18 mouse cellular contexts compared by ENCODE assay signal in genomic region chr7:92301046-92301445, GRCm38 (mm10).
A peak's percentile ranks its signal among the peaks of the same experiment; 100 is the strongest.
DNase-seq lines count a peak whose midpoint lies in the region; ATAC-seq and TF ChIP-seq lines count a peak whose summit lies in the region.
"Had no signal": no experiment of that assay in that cellular context is flagged by ENCODE, and none has a peak within 500 bp of the region (broad histone marks: within the 10 kb centered on the region; RNA-seq: fewer than 3 reads in every experiment).

No protein-coding gene starts in this region.

- H3K27me3 ChIP-seq in forebrain, postnatal 0 days (ENCODE audit: insufficient read depth, low read length), result no peaks in the 10 kb centered on the region
- no peaks in the 10 kb centered on the region for H3K27me3 ChIP-seq in forebrain, embryonic 13.5 days
- no peaks in the 10 kb centered on the region for H3K27me3 ChIP-seq in midbrain, postnatal 0 days (ENCODE audit: insufficient read depth, low read length)
- no peaks in the 10 kb centered on the region for H3K27me3 ChIP-seq in midbrain, embryonic 10.5 days (ENCODE audit: low read depth, poor library complexity, severe bottlenecking)
- no peaks in the 10 kb centered on the region for H3K27me3 ChIP-seq in kidney, embryonic 16.5 days (ENCODE audit: insufficient read depth, low read length)
- H3K27me3 ChIP-seq: heart, embryonic 12.5 days; hindbrain, embryonic 15.5 days; megakaryocyte, embryonic 14.5 days; midbrain, embryonic 15.5 days had no signal

- ATAC-seq in forebrain, postnatal 0 days, result no peak
- no peak for ATAC-seq in forebrain, embryonic 13.5 days
- ATAC-seq in midbrain, postnatal 0 days (ENCODE audit: low FRiP score), result no peak
- no peak for ATAC-seq in kidney, embryonic 16.5 days (ENCODE audit: low FRiP score, low TSS enrichment)
- ATAC-seq: intestine, postnatal 0 days; midbrain, embryonic 15.5 days had no signal

- no peak overlapping the region for H3K27ac ChIP-seq in forebrain, postnatal 0 days (ENCODE audit: low read depth, low read length)
- no peak overlapping the region for H3K27ac ChIP-seq in forebrain, embryonic 13.5 days
- H3K27ac ChIP-seq in midbrain, postnatal 0 days (ENCODE audit: low read depth, low read length), result no peak overlapping the region
- H3K27ac ChIP-seq in midbrain, embryonic 10.5 days (replicated peaks), result no peak overlapping the region
- H3K27ac ChIP-seq in kidney, embryonic 16.5 days (ENCODE audit: low read length), result no peak overlapping the region
- H3K27ac ChIP-seq: hindbrain, embryonic 15.5 days; midbrain, embryonic 15.5 days had no signal

- 0 out of 2 replicates have a peak, but pooled peaks cover 7% of the 10 kb centered on the region for H3K4me1 ChIP-seq in forebrain, postnatal 0 days (ENCODE audit: insufficient read depth)
- 0 out of 2 replicates have a peak, but pooled peaks cover 6% of the 10 kb centered on the region for H3K4me1 ChIP-seq in forebrain, embryonic 13.5 days
- no peaks in the 10 kb centered on the region for H3K4me1 ChIP-seq in midbrain, postnatal 0 days (ENCODE audit: insufficient read depth, low read length)
- H3K4me1 ChIP-seq in midbrain, embryonic 10.5 days, result no peaks in the 10 kb centered on the region
- H3K4me1 ChIP-seq in kidney, embryonic 16.5 days (ENCODE audit: insufficient read depth, low read length), result no peaks in the 10 kb centered on the region
- H3K4me1 ChIP-seq: heart, embryonic 12.5 days; hindbrain, embryonic 15.5 days; megakaryocyte, embryonic 14.5 days; midbrain, embryonic 15.5 days had no signal

- H3K4me3 ChIP-seq in forebrain, postnatal 0 days (ENCODE audit: low read depth, low read length), result no peak overlapping the region
- H3K4me3 ChIP-seq in forebrain, embryonic 13.5 days, result no peak overlapping the region
- no peak overlapping the region for H3K4me3 ChIP-seq in midbrain, postnatal 0 days (ENCODE audit: low read depth, low read length)
- H3K4me3 ChIP-seq in midbrain, embryonic 10.5 days, result no peak overlapping the region
- H3K4me3 ChIP-seq in kidney, embryonic 16.5 days (ENCODE audit: low read length), result no peak overlapping the region
- H3K4me3 ChIP-seq: heart, embryonic 12.5 days; hindbrain, embryonic 15.5 days; megakaryocyte, embryonic 14.5 days; midbrain, embryonic 15.5 days had no signal

- no peak overlapping the region for H3K4me2 ChIP-seq in forebrain, postnatal 0 days (ENCODE audit: low read depth)
- H3K4me2 ChIP-seq in forebrain, embryonic 13.5 days, result no peak overlapping the region
- H3K4me2 ChIP-seq in midbrain, postnatal 0 days (ENCODE audit: low read depth, low read length, poor library complexity, severe bottlenecking), result no peak overlapping the region
- no peak overlapping the region for H3K4me2 ChIP-seq in kidney, embryonic 16.5 days (replicated peaks; ENCODE audit: low read depth, low read length)
- H3K4me2 ChIP-seq: heart, embryonic 12.5 days; hindbrain, embryonic 15.5 days; midbrain, embryonic 15.5 days had no signal

- no peak overlapping the region for H3K9ac ChIP-seq in forebrain, postnatal 0 days
- no peak overlapping the region for H3K9ac ChIP-seq in forebrain, embryonic 13.5 days
- H3K9ac ChIP-seq in midbrain, postnatal 0 days (replicated peaks; ENCODE audit: low read length, poor library complexity, severe bottlenecking), result no peak overlapping the region
- H3K9ac ChIP-seq in kidney, embryonic 16.5 days (replicated peaks; ENCODE audit: low read length), result no peak overlapping the region
- H3K9ac ChIP-seq: heart, embryonic 12.5 days; hindbrain, embryonic 15.5 days; midbrain, embryonic 15.5 days had no signal

- no peaks in the 10 kb centered on the region for H3K9me3 ChIP-seq in forebrain, postnatal 0 days (ENCODE audit: low read length)
- H3K9me3 ChIP-seq in forebrain, embryonic 13.5 days (replicated peaks), result no peaks in the 10 kb centered on the region
- no peaks in the 10 kb centered on the region for H3K9me3 ChIP-seq in midbrain, postnatal 0 days (ENCODE audit: low read length)
- no peaks in the 10 kb centered on the region for H3K9me3 ChIP-seq in midbrain, embryonic 10.5 days (replicated peaks)
- H3K9me3 ChIP-seq in kidney, embryonic 16.5 days (ENCODE audit: low read length), result no peaks in the 10 kb centered on the region
- H3K9me3 ChIP-seq: heart, embryonic 12.5 days; hindbrain, embryonic 15.5 days; megakaryocyte, embryonic 14.5 days; midbrain, embryonic 15.5 days had no signal

- no peaks in the 10 kb centered on the region for H3K36me3 ChIP-seq in forebrain, postnatal 0 days (ENCODE audit: insufficient read depth)
- H3K36me3 ChIP-seq in forebrain, embryonic 13.5 days (ENCODE audit: poor library complexity, severe bottlenecking), result no peaks in the 10 kb centered on the region
- H3K36me3 ChIP-seq in midbrain, postnatal 0 days (ENCODE audit: insufficient read depth, low read length), result no peaks in the 10 kb centered on the region
- H3K36me3 ChIP-seq in midbrain, embryonic 10.5 days, result no peaks in the 10 kb centered on the region
- no peaks in the 10 kb centered on the region for H3K36me3 ChIP-seq in kidney, embryonic 16.5 days (ENCODE audit: insufficient read depth, low read length)
- H3K36me3 ChIP-seq: heart, embryonic 12.5 days; hindbrain, embryonic 15.5 days; midbrain, embryonic 15.5 days had no signal

- WGBS in forebrain, postnatal 0 days, result 35% methylated on average over 2 of the region's 2 CpGs
- WGBS in forebrain, embryonic 13.5 days, result 38% methylated on average over 2 of the region's 2 CpGs
- WGBS in midbrain, postnatal 0 days, result 57% methylated on average over 2 of the region's 2 CpGs
- 63% methylated on average over 2 of the region's 2 CpGs for WGBS in midbrain, embryonic 10.5 days
- 53% methylated on average over 2 of the region's 2 CpGs for WGBS in kidney, embryonic 16.5 days

- TF ChIP-seq CTCF in forebrain, postnatal 0 days (IDR thresholded peaks at IDR 0.05; ENCODE audit: low read depth), result no peak
- TF ChIP-seq CTCF in midbrain, postnatal 0 days (IDR thresholded peaks at IDR 0.05), result no peak

- peak; percentile 23 for DNase-seq in forebrain, postnatal 0 days
- peak; percentile 34 for DNase-seq in midbrain, postnatal 0 days (ENCODE audit: low spot score)
- DNase-seq in midbrain, embryonic 10.5 days (ENCODE audit: low spot score), result no peak
- DNase-seq in cerebellum, adult 8-10 months, result peak; percentile 61
- peak; percentile 25 for DNase-seq in layer of hippocampus, adult 9-11 months
- DNase-seq in retina, embryonic 14.5 days (ENCODE audit: low spot score), result no peak
- DNase-seq: kidney, postnatal 10 days; lung, adult 18-20 months; lung, postnatal 14 days; right cerebral cortex, postnatal 25 days; thymus, postnatal 36 days had no signal

Comparison
In these comparisons a context has a peak if more than half of its experiments do, and no peak if none do; other contexts are left out.
1. DNase-seq: peak in forebrain, postnatal 0 days (single experiment), midbrain, postnatal 0 days (single experiment), cerebellum, adult 8-10 months (single experiment) and layer of hippocampus, adult 9-11 months (single experiment); none in midbrain, embryonic 10.5 days (single experiment) and retina, embryonic 14.5 days (single experiment).